Comparison of ENCODE assay signal across 8 mouse cellular contexts in genomic region chr5:93266883-93267704, GRCm38 (mm10). TPM values are rescaled to one million over a fixed set of nuclear protein-coding genes. Genes with fewer than 3 reads are reported as not detected.
DNase-seq lines count a peak whose midpoint lies in the region; ATAC-seq and TF ChIP-seq lines count a peak whose summit lies in the region.

TSS of gene Ccng2 (plus strand) at chr5:93267257.

- H3K27ac ChIP-seq in heart, embryonic 11.5 days (ENCODE audit: low read depth, low read length), result peak within 1 kb of the TSS; percentile 92
- H3K27ac ChIP-seq in kidney, embryonic 16.5 days (ENCODE audit: low read length), result peak within 1 kb of the TSS; percentile 97
- H3K27ac ChIP-seq in liver, adult 2 months (replicated peaks; ENCODE audit: insufficient read depth, low read depth, low read length), result peak within 1 kb of the TSS; percentile 92

- WGBS in heart, embryonic 11.5 days (ENCODE audit: insufficient replicate concordance), result under 1% methylated on average over 48 of the region's 54 CpGs
- WGBS in kidney, embryonic 16.5 days, result under 1% methylated on average over 53 of the region's 54 CpGs
- WGBS in liver, adult 2 months, result 1% methylated on average over 54 of the region's 54 CpGs

- H3ac ChIP-seq in C2C12 (ENCODE audit: control insufficient read depth, insufficient read length, low read depth), result peak within 1 kb of the TSS; percentile 82
- H3ac ChIP-seq in myocyte (ENCODE audit: control insufficient read depth, insufficient read length), result peak within 1 kb of the TSS; percentile 65

- H3K79me2 ChIP-seq in C2C12 (ENCODE audit: control insufficient read depth, insufficient read depth) (peaks cover 7% of the 10 kb centered on the region), myocyte (ENCODE audit: control insufficient read depth, insufficient read depth) (peaks cover 16% of the 10 kb centered on the region)
- peaks cover 2% of the 10 kb centered on the region; the same call in 1 of the 2 replicates for H3K79me2 ChIP-seq in liver, adult 2 months (ENCODE audit: control insufficient read depth, insufficient read depth, low read length)

- DNase-seq in brain, embryonic 14.5 days (ENCODE audit: low read depth), result peak; percentile 100
- DNase-seq in liver, adult 2 months (ENCODE audit: extremely low read depth, low read depth, low spot score), result peak; percentile 97
- DNase-seq in splenic B cell, adult 2 months (ENCODE audit: low read depth, low spot score), result peak; percentile 99

- no peaks in the 10 kb centered on the region for H3K9me3 ChIP-seq in erythroblast, embryonic 14.5 days (ENCODE audit: control insufficient read depth, low read length)
- H3K9me3 ChIP-seq in heart, embryonic 11.5 days (replicated peaks; ENCODE audit: control insufficient read depth, low read length), result no peaks in the 10 kb centered on the region
- no peaks in the 10 kb centered on the region for H3K9me3 ChIP-seq in kidney, embryonic 16.5 days (ENCODE audit: low read length)

- TF ChIP-seq POLR2A in brain, embryonic 14.5 days (IDR thresholded peaks at IDR 0.05; ENCODE audit: borderline replicate concordance, extremely low read depth, insufficient read depth, insufficient read length, poor library complexity, severe bottlenecking), result peak; percentile 97
- TF ChIP-seq POLR2A in liver, adult 2 months (IDR thresholded peaks at IDR 0.05; ENCODE audit: extremely low read depth, insufficient read depth, low read length), result peak; percentile 97
- peak; percentile 88 for TF ChIP-seq POLR2A in myocyte (IDR thresholded peaks at IDR 0.05; ENCODE audit: insufficient read length, low read depth)

- H3K27me3 ChIP-seq in C2C12 (ENCODE audit: control insufficient read depth, insufficient read depth, insufficient read length) (no peaks in the 10 kb centered on the region), myocyte (ENCODE audit: control insufficient read depth, insufficient read depth, insufficient read length) (no peaks in the 10 kb centered on the region)
- H3K27me3 ChIP-seq in erythroblast, embryonic 14.5 days (ENCODE audit: control insufficient read depth), result peaks cover 55% of the 10 kb centered on the region
- no peaks in the 10 kb centered on the region for H3K27me3 ChIP-seq in heart, embryonic 11.5 days (ENCODE audit: control insufficient read depth, insufficient read depth, low read length)
- no peaks in the 10 kb centered on the region for H3K27me3 ChIP-seq in kidney, embryonic 16.5 days (ENCODE audit: insufficient read depth, low read length)
- no peaks in the 10 kb centered on the region for H3K27me3 ChIP-seq in liver, adult 2 months (ENCODE audit: control insufficient read depth, insufficient read depth, low read length)
- no peaks in the 10 kb centered on the region for H3K27me3 ChIP-seq in splenic B cell, adult 2 months (ENCODE audit: control insufficient read depth, insufficient read depth, low read length, poor library complexity, severe bottlenecking)

- ATAC-seq in heart, embryonic 11.5 days (replicated peaks; ENCODE audit: insufficient number of reproducible peaks, low FRiP score, low TSS enrichment), result peak; percentile 96
- peak; percentile 97 for ATAC-seq in kidney, embryonic 16.5 days (ENCODE audit: low FRiP score, low TSS enrichment)

- peaks cover 1% of the 10 kb centered on the region for H3K79me3 ChIP-seq in C2C12 (ENCODE audit: low read depth)

- peak within 1 kb of the TSS; percentile 64 for H3K4me2 ChIP-seq in heart, embryonic 11.5 days
- H3K4me2 ChIP-seq in kidney, embryonic 16.5 days (replicated peaks; ENCODE audit: low read depth, low read length), result peak within 1 kb of the TSS; percentile 63
- peak within 1 kb of the TSS; percentile 99 for H3K4me2 ChIP-seq in myocyte (ENCODE audit: low read depth)

- H3K4me3 ChIP-seq in C2C12 (ENCODE audit: insufficient read depth, poor library complexity, severe bottlenecking) (peak within 1 kb of the TSS; percentile 75), myocyte (peak within 1 kb of the TSS; percentile 95)
- H3K4me3 ChIP-seq in erythroblast, embryonic 14.5 days (replicated peaks), result peak within 1 kb of the TSS; percentile 68
- peak within 1 kb of the TSS; percentile 98 for H3K4me3 ChIP-seq in heart, embryonic 11.5 days (ENCODE audit: low read depth, low read length)
- peak within 1 kb of the TSS; percentile 94 for H3K4me3 ChIP-seq in kidney, embryonic 16.5 days (ENCODE audit: low read length)
- H3K4me3 ChIP-seq in liver, adult 2 months (ENCODE audit: insufficient read depth, low read depth, low read length), result peak within 1 kb of the TSS; percentile 93

- peaks cover 22% of the 10 kb centered on the region for H3K4me1 ChIP-seq in erythroblast, embryonic 14.5 days (ENCODE audit: control insufficient read depth)
- H3K4me1 ChIP-seq in heart, embryonic 11.5 days (ENCODE audit: control insufficient read depth, insufficient read depth, low read length), result peaks cover 7% of the 10 kb centered on the region
- H3K4me1 ChIP-seq in kidney, embryonic 16.5 days (ENCODE audit: insufficient read depth, low read length), result peaks cover 29% of the 10 kb centered on the region
- no peaks in the 10 kb centered on the region for H3K4me1 ChIP-seq in liver, adult 2 months (ENCODE audit: control insufficient read depth, insufficient read depth, low read length)

- H3K9ac ChIP-seq in heart, embryonic 11.5 days (ENCODE audit: low read depth, low read length), result peak within 1 kb of the TSS; percentile 89
- H3K9ac ChIP-seq in kidney, embryonic 16.5 days (replicated peaks; ENCODE audit: low read length), result peak within 1 kb of the TSS; percentile 95
- peak within 1 kb of the TSS; percentile 90 for H3K9ac ChIP-seq in liver, adult 2 months (ENCODE audit: low read depth, low read length)

- H3K36me3 ChIP-seq in C2C12 (ENCODE audit: control insufficient read depth, insufficient read depth) (peaks cover 13% of the 10 kb centered on the region), myocyte (ENCODE audit: control insufficient read depth, insufficient read depth) (peaks cover 17% of the 10 kb centered on the region)
- H3K36me3 ChIP-seq in erythroblast, embryonic 14.5 days (ENCODE audit: control insufficient read depth), result peaks cover 8% of the 10 kb centered on the region
- H3K36me3 ChIP-seq in heart, embryonic 11.5 days (ENCODE audit: control insufficient read depth, insufficient read depth, low read length), result peaks cover 12% of the 10 kb centered on the region
- H3K36me3 ChIP-seq in kidney, embryonic 16.5 days (ENCODE audit: insufficient read depth, low read length), result peaks cover 17% of the 10 kb centered on the region
- H3K36me3 ChIP-seq in liver, adult 2 months (ENCODE audit: control insufficient read depth, insufficient read depth, low read length), result peaks cover 12% of the 10 kb centered on the region
- peaks cover 8% of the 10 kb centered on the region for H3K36me3 ChIP-seq in splenic B cell, adult 2 months (ENCODE audit: control insufficient read depth, insufficient read depth, low read length, poor library complexity, severe bottlenecking)

- no peak for TF ChIP-seq CTCF in C2C12 (IDR thresholded peaks at IDR 0.05; ENCODE audit: control insufficient read depth, insufficient read depth, insufficient read length)
- TF ChIP-seq CTCF in brain, embryonic 14.5 days (IDR thresholded peaks at IDR 0.05; ENCODE audit: borderline replicate concordance, extremely low read depth, insufficient read depth, insufficient read length), result no peak
- no peak for TF ChIP-seq CTCF in liver, adult 2 months (IDR thresholded peaks at IDR 0.05; ENCODE audit: low read depth, low read length)

TF ChIP-seq in C2C12, 6 proteins besides CTCF, POLR2A, EP300 and RAD21:
- no peak for TF ChIP-seq MYOG (IDR thresholded peaks at IDR 0.05; ENCODE audit: control insufficient read depth, extremely low read depth, insufficient read length)
- peak; percentile 92 for TF ChIP-seq MAX (IDR thresholded peaks at IDR 0.05)
- TF ChIP-seq USF1 (IDR thresholded peaks at IDR 0.05; ENCODE audit: low read depth), result peak; percentile 66
TF ChIP-seq in C2C12: peak in this region for 2.

TF ChIP-seq in myocyte, 11 proteins besides CTCF, POLR2A, EP300 and RAD21:
- TF ChIP-seq TCF12 (IDR thresholded peaks at IDR 0.05; ENCODE audit: insufficient read depth, poor library complexity, severe bottlenecking) (no peak), SRF (IDR thresholded peaks at IDR 0.05; ENCODE audit: control insufficient read depth, insufficient read length, low read depth) (no peak), USF1 (IDR thresholded peaks at IDR 0.05; ENCODE audit: low read depth) (peak; percentile 76), MYOD1 (IDR thresholded peaks at IDR 0.05; ENCODE audit: control insufficient read depth in 1 of 3, insufficient read length in 2 of 3, low read depth in 2 of 3) (peak in 2 of 3 experiments; percentile 53 to 67), MAX (IDR thresholded peaks at IDR 0.05; ENCODE audit: low read depth) (peak; percentile 73), MYOG (IDR thresholded peaks at IDR 0.05; ENCODE audit: control insufficient read depth in 1 of 3, insufficient read depth in 1 of 3, insufficient read length in 2 of 3, low read depth in 2 of 3) (peak; percentile 52 to 84 (median 60)), TCF3 (IDR thresholded peaks at IDR 0.05; ENCODE audit: insufficient read length, low read depth) (no peak), POLR2AphosphoS2 (IDR thresholded peaks at IDR 0.05; ENCODE audit: insufficient read length, low read depth) (peak; percentile 94), REST (IDR thresholded peaks at IDR 0.05; ENCODE audit: insufficient read depth, insufficient read length) (no peak), CEBPB (IDR thresholded peaks at IDR 0.05; ENCODE audit: insufficient read depth, poor library complexity, severe bottlenecking) (no peak), E2F4 (IDR thresholded peaks at IDR 0.05; ENCODE audit: insufficient read depth) (peak; percentile 93)

RNA-seq across cellular contexts. Expression of gene Ccng2, which starts in this region (rescaled TPM):
- polyA plus RNA-seq in C2C12 (2012; fragmentation: generic; extraction: Trizol), result 6.3 TPM
- 83.1 and 97.4 TPM in 2 replicates for polyA plus RNA-seq in brain, embryonic 14.5 days (2012; rRNA removed)
- polyA plus RNA-seq in erythroblast, embryonic 14.5 days (2012), result 0.82 and 1.4 TPM in 2 replicates
- 39.5 and 44.0 TPM in 2 replicates for polyA plus RNA-seq in heart, embryonic 11.5 days (2014; fragmentation: Nextera tagmentation; extraction: Ambion mirVana)
- 63.9 and 67.4 TPM in 2 replicates for polyA plus RNA-seq in kidney, embryonic 16.5 days (2015; fragmentation: Nextera tagmentation; extraction: Ambion mirVana)
- 14.5 and 16.1 TPM in 2 replicates for total RNA-seq in liver, adult 2 months (2014; rRNA removed)
- polyA plus RNA-seq in liver, adult 2 months (2012; rRNA removed), result 9.2 and 11.7 TPM in 2 replicates
- polyA plus RNA-seq in myocyte (2012; fragmentation: generic; extraction: Trizol), result 22.9 TPM

Comparison
In these comparisons a context has a peak if more than half of its experiments do, and no peak if none do; other contexts are left out.
1. Peak in every context shown above with its lines: DNase-seq, ATAC-seq, H3K4me3 ChIP-seq and H3K27ac ChIP-seq.